Mouse (Mus musculus) layer of hippocampus, postnatal 14 days (tissue): ENCODE measurements around the gene Tmem240. TPM values are rescaled to one million over a fixed set of nuclear protein-coding genes. Genes with fewer than 3 reads are reported as not detected.
"Not testable (repeated sequence)": the region's sequence is repeated elsewhere in the genome, so short reads cannot be mapped to it uniquely, and the experiment has no call there.

Source experiments
- DNase-seq, 2 experiments: peaks; one replicate each; pipeline ENCODE4 v3.0.0; 2021 to 2022; ENCODE audit warnings: low spot score in 2 of 2, mixed read lengths in 1 of 2
- total RNA-seq, 2 experiments: library from RNA; stranded (reverse); gene quantifications; 2 replicates each; pipeline ENCODE4 v1.2.3; 2021

The Tmem240 gene
- total RNA-seq, 2 experiments from 2014 or later = 41.6 to 45.7 TPM

DNA sequence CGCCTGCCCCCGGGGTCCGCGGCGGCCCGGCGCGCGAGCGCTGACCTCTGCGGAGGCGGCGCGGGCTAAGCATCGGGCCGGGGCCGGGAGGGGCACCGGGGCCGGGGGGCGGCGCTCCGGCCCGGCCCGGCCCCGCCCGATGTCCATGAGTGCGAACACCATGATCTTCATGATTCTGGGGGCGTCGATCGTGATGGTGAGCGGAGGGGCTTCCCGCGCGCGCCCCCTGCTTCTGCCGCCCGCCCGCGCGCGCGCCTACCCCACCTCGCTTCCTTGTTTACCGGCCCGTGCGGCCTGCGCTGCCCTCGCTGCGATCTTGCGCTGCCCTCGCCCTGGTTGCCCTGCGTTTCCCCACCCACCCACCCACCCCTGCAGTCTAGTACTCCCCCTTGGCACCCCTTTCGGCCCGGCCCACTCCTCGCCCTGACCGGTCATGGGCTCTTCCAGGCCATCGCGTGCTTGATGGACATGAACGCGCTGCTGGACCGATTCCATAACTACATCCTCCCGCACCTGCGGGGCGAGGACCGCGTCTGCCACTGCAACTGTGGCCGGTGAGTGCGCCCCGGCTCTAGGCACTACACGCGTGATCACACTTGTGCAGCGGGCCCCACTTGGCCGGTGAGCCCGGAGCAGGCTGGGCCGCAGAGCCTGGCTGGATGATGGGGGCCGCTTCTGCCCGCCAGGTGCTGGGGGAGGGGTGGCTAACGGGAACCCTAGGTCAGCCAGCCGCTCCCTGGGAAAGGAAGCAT lies 527 bp downstream of the Tmem240 start:
- DNase-seq = peak; percentile 37 to 54

GRCm38 (mm10) chr4:155735788-155736187 lies 1.2 kb downstream of the Tmem240 start:
- DNase-seq = no peak

GRCm38 (mm10) chr4:155736421-155736820 lies 1.8 kb downstream of the Tmem240 start:
- no peak for DNase-seq

DNA sequence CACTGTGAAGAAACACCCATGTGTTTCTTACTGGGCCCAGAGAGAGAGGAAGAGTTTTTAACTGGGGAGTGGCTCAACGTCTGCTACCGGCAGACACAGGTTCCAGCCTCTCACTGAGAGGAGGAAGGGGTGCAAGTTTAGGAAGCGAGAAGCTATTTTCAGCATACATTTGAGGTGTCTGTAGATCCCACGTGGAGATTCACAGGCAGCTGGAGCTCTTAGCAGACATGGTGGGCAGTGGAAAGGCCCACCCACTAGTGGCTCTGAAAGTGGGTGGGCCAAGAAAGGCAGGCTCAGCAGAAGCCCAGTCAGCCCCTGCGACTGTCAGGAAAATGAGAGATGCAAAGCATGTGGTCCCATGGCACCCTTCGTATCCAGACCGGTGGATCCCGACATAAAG lies 3.7 kb downstream of the Tmem240 start:
- no peak for DNase-seq

GRCm38 (mm10) chr4:155739152-155739551 lies 4.6 kb downstream of the Tmem240 start:
- DNase-seq = no peak

DNA sequence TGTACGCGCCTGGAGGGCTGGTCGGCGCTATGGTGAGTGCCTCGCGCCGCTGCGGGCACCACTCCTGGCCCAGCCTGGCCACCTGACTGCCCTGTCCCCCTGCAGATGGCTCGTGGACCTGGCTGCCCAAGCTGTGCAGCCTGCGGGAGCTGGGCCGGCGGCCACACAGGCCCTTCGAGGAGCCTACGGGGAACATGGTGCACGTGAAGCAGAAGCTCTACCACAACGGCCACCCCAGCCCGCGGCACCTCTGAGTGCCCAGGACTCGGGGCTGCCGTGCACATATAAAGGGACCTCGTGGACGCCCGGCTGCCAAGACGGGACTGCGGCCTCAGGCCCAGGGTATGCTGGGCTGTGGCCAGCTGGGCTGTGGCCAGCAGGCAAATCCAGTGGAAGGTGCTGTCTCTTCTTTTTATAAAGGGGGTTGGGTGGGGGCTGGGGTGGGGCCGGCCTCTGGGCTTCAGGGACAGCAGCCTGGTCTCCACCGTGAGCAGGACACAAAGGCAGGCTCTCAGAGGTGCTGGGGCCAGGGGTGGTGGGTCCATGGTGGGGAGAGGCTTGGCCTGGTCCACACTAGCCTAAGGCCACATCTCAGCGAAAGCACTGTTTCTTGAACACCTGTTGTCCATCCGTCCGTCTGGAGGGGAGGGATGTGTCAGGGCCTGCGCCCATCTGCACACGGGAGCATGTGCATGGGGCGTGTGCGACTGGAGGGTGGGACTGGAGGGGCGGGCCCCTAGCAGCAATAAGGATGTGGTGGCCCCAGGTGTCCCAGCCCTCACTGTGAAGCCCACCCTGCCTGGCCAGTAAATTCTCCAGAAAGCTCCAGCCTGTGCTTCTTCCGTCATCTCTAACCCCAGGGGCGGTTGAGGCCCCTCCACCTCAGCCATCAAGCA lies 5.4 kb downstream of the Tmem240 start:
- DNase-seq = no peak

DNA sequence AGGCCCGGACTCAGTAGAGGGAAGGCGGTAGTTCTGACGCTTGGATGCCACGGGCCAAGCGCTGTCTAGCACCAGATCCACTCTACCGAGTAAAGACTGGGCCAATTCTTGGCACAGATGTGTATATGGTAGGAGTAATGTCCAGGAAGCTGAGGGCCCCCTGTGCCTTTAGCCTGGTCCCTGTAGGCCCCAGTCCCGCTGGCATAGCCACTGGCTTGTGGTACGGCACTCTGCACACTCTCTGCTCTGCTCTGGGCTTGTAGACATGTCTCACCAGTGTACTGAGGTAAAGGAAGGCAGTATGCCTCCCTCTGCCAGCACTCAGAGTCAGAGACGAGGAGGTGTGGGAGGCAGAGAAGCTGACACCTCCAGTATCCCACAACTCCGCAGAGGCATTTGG lies 6.1 kb downstream of the Tmem240 start:
- DNase-seq = not testable (repeated sequence)

DNA sequence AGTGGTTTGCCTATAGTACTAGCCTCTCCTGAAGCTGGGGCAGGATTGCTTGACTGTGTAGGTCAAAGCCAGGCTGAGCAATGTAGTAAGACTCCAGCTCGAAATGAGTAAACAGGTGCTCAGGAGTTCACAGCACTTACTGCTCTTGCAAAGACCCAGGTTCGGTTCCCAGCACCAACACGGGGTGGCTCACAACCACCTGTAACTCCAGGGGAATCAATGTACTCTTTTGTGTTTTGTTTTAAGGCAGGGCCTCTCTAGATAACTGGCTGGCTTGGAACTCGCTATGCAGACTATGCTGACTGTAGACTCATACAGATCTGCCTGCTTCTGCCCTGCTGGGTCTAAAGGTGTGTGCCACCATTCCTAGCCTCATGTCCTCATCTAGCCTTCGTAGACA lies 8.1 kb downstream of the Tmem240 start:
- DNase-seq = no peak

DNA sequence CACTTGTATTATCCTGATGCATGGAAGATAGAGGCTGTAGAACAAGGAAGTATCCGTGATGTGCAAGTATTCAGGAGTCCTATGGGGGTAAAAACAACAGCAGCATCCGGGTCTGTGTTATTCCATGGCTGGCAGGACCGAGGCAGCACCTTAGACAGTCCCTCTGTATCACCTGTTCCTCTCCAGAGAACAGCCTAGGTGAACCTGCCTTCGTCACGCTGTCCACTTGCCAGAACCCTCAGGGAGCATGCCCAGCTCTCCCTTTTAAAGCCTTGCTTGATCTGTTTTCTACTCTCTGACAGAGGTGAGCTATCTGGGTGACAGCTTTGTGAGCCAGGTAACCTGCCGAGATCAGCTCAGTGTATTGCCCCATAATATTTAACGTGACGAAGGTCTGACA lies 9.9 kb downstream of the Tmem240 start:
- DNase-seq = no peak

DNA sequence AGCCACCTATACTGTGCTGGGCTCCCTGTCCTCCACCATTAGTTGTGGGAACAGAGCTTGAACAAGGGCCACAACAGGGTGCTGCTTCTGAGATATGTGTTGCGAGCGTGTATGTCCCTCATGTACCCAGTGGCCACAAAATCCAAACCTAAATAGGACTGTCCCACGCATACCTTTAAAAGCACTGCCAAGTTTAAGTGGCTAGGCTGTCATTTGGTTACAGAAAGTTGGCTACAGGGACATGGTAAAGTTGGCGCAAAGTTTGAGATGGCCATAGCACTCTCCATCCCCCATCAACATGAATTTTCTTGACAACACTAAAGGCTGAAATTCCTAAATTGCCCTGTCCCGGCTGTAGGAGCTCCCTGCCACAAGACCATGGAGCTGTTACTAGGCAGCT lies 10.5 kb downstream of the Tmem240 start:
- no peak for DNase-seq

DNA sequence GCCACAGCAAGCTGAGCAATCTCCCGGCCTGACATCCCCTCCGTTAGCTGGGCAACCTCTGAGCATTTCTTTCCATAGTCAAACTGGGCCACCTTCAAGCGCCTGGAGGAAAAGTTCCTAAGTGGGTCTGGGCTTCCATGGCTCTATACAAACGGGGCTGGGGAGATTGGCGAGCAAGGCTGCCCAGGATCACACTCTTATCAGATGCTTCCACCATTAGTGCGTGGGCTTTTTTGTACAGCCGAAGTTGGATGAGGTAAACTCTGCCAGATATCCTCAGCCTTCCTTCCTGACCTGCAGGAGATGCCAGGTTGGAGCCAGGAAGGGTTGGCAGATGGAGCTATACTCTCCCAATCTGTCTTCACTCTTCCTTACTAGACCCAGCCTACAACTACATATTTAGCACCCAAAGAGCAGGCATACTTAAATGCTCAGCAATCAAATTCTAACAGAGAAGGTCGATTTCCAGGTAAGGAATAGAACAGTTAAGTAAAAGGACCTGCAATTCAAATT lies 11.5 kb downstream of the Tmem240 start:
- DNase-seq = no peak

DNA sequence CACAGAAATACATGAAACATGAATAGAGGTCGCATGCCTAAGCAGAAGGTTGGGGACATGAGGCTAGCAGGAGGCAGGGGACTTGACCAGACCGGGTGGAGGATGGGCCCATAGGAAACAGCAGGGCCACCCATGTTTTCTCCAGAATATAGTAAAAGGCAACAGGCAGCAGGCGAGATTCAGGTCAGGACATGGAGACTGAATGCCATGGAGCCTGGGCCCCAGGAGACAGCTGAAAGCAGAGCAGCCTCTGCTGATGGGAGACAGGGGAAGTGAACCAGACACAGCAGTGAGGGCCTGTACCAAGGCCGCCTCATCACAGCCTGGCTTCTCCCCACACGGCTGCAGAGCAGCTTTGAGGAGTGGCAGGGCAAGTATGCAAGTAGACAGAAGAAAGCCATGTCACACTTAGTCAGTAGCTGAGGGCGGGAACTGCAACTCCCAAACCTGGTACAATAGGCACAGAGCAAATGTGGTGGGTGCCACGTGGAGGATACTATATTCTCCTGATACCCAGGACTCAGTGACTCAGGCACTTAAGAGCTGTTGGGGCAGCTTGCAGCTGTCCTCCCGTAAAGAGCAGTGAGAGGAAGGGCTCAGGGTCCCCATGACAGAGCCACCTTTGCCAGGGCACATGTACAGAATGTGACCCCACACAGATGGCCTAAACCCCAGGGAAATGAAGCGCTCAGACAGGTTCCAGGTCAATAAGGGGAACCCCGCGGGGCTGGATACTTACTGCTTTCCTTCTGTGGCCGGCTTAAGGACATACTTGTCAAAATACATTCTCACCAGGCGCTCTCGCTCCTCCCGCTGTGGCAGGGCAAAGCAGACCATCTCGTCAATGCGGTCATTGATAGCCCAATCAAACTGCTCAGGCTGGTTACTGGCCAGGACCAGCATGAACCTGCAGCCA lies 12.2 kb downstream of the Tmem240 start:
- DNase-seq = no peak

GRCm38 (mm10) chr4:155757011-155757410 lies 22.4 kb downstream of the Tmem240 start:
- DNase-seq = no peak

DNA sequence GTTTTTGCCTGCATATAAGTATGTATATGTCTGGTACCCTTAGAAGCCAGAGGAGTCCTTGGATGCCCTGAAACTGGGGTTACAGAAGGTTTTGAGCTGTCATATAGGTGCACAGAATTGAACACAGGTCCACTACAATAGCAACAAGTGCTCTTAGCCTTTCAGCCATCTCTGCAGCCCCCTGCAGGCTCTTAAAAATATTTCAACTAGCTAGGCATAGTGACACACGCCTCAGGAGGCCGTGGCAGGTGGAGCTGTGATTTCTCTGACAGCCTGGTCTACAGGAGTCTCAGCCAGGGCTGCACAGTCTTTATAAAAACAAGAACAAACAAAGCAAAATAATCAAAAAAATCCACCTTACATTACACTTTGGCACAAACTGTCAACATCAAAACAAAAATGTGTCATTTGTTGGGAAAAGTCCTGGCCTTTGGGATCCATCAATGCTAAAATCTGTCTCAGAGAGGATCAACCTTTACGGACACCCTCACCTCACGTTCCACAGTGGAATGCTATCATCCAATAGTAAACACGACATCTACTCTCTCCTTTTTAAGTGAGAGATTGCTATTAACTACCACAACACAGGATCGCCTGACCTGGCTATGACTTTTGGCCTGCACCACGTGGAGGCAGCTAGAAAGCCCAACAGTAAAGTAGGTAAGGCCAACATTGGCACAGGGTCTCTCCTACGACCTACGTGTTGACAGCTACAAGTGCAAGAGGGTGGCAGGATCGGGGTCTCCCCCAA lies 25.4 kb downstream of the Tmem240 start:
- no peak for DNase-seq

- peak; percentile 96 to 98 for DNase-seq
Observed at GRCm38 (mm10) chr4:155760613-155761355, 26.2 kb downstream of the Tmem240 start, which contains the start of gene Atad3a. TSS of gene Atad3a (minus strand) at chr4:155761093.

DNA sequence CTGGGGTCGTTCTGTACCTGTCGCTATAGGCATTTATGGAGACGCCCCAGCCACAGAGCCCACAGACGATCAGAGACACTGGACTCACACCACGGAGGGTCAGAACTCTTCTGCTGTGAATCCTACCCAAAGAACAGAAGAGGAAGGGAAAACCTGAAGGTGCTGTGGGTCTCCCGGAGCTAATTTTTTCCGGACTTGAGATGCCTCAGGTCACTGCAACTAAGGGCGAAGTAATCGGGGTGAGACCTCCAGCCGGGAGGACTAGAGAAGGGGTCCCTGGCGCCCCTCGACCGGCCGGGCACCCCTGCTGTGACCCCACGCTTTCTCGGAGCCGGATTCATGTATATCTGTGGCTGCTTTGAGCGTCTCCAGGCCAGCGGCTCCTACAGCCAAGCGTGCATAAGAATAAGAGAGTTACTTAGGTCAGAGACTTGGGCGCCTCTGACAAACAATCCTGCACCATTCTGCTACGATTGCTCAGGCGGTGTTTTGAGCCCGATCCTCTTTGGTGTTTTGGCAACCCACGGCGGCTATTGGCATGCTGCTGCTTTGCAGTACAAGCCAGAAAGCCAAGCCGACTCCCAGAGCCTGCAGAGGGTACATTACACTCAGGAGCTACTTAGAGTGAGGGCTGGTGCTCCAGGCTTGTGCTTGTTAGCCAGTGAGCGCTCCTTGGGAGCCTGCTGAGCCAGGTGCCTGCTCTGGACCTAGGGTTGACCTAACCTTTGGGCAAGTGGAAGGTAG lies 26.9 kb downstream of the Tmem240 start:
- DNase-seq = no peak

DNA sequence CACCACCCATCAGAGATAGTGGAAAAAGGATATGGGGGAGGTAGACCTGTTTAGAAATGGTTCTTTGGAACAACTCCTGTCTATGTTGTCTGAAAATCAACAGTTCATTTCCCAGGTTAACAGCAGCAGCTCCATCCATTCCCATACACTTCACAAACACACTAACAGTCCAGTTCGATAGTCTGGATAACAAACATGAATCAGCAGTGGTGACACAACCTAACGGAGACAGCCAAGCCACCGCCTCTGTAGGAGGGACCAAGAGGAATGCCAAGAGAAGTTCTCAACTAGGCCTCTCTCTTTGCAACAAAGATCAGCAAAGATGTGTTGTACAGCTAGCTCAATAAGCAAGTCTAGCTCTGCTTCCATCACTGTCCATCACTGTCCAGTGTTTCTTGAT lies 27.8 kb downstream of the Tmem240 start:
- no peak for DNase-seq

- no peak for DNase-seq
Observed at GRCm38 (mm10) chr4:155769496-155769879, 34.9 kb downstream of the Tmem240 start.
